In the genomic region with DNA sequence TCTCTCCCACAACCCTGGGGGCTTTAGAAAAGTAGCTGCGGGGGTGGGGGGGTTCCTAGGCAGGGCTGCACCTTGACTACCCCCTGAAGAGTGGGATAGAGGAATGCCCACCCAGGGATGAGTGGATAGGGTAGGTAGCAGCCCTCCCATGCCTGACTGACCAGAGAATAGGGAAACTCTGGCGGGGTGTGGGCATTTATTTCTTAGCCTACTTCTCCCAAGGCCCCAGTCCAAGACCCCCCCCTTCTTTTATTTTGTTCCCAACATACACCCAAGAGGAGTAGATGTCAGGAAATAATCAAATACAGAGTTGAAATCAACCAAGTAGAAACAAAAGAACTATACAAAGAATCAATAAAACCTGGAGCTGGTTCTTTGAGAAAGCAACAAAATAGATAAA, we compare ENCODE assay signal across 21 mouse cellular contexts. TPM values are rescaled to one million over a fixed set of nuclear protein-coding genes. Genes with fewer than 3 reads are reported as not detected.
DNase-seq lines count a peak whose midpoint lies in the region; ATAC-seq lines count a peak whose summit lies in the region.
"Not testable (repeated sequence)": the region's sequence is repeated elsewhere in the genome, so short reads cannot be mapped to it uniquely, and the experiment has no call there.
"Had no signal": no experiment of that assay in that cellular context is flagged by ENCODE, and none has a peak within 500 bp of the region (broad histone marks: within the 10 kb centered on the region; RNA-seq: fewer than 3 reads in every experiment).

No protein-coding gene starts in this region.

- DNase-seq in heart, embryonic 10.5 days (ENCODE audit: low spot score) = peak; percentile 77
- DNase-seq in hindbrain, embryonic 11.5 days (ENCODE audit: low spot score); midbrain, embryonic 11.5 days (ENCODE audit: low spot score, missing footprints); neural tube, embryonic 11.5 days (ENCODE audit: low spot score): not testable (repeated sequence)
- peak; percentile 2 for DNase-seq in thymus, postnatal 14 days

- not testable (repeated sequence) for H3K27ac ChIP-seq in embryonic facial prominence, embryonic 15.5 days (replicated peaks); heart, embryonic 10.5 days; hindbrain, embryonic 11.5 days (ENCODE audit: low read depth, low read length); kidney, embryonic 15.5 days; limb, embryonic 15.5 days; midbrain, embryonic 11.5 days (ENCODE audit: low read depth, low read length); neural tube, embryonic 11.5 days (ENCODE audit: low read depth, low read length)

- peak; percentile 65; the same call in 1 of the 2 replicates for ATAC-seq in embryonic facial prominence, embryonic 15.5 days (ENCODE audit: insufficient number of reproducible peaks, low FRiP score, low TSS enrichment, low read depth)
- ATAC-seq in hindbrain, embryonic 11.5 days (ENCODE audit: low FRiP score) = 0 out of 2 replicates have a peak, but pooled peaks have one; percentile 69
- ATAC-seq in kidney, embryonic 15.5 days (replicated peaks; ENCODE audit: low FRiP score) = peak; percentile 77; the same call in 1 of the 2 replicates
- ATAC-seq in limb, embryonic 15.5 days (ENCODE audit: insufficient number of reproducible peaks, low FRiP score, low TSS enrichment, low read depth) = peak; percentile 81
- ATAC-seq in midbrain, embryonic 11.5 days (ENCODE audit: low FRiP score) = peak; percentile 76
- peak; percentile 58; the same call in 1 of the 2 replicates for ATAC-seq in neural tube, embryonic 11.5 days (ENCODE audit: insufficient read depth, low FRiP score, low TSS enrichment)

- not testable (repeated sequence) for H3K4me3 ChIP-seq in embryonic facial prominence, embryonic 15.5 days (replicated peaks); heart, embryonic 10.5 days; hindbrain, embryonic 11.5 days (ENCODE audit: low read depth, low read length); kidney, embryonic 15.5 days (replicated peaks); limb, embryonic 15.5 days; midbrain, embryonic 11.5 days (ENCODE audit: low read depth, low read length); neural tube, embryonic 11.5 days (ENCODE audit: low read depth, low read length)

- H3K27me3 ChIP-seq in embryonic facial prominence, embryonic 15.5 days; heart, embryonic 10.5 days (ENCODE audit: insufficient read depth, poor library complexity, severe bottlenecking); hindbrain, embryonic 11.5 days (ENCODE audit: control insufficient read depth, insufficient read depth, low read length); kidney, embryonic 15.5 days; limb, embryonic 15.5 days; midbrain, embryonic 11.5 days (ENCODE audit: control insufficient read depth, insufficient read depth, low read length); neural tube, embryonic 11.5 days (ENCODE audit: control insufficient read depth, insufficient read depth, low read length): not testable (repeated sequence)

- H3K4me2 ChIP-seq in embryonic facial prominence, embryonic 15.5 days (replicated peaks); hindbrain, embryonic 11.5 days (replicated peaks; ENCODE audit: low read depth, low read length); kidney, embryonic 15.5 days; limb, embryonic 15.5 days; midbrain, embryonic 11.5 days; neural tube, embryonic 11.5 days (ENCODE audit: low read depth): not testable (repeated sequence)

- H3K36me3 ChIP-seq in embryonic facial prominence, embryonic 15.5 days; heart, embryonic 10.5 days; hindbrain, embryonic 11.5 days (ENCODE audit: control insufficient read depth, insufficient read depth, low read length); kidney, embryonic 15.5 days; limb, embryonic 15.5 days; midbrain, embryonic 11.5 days (ENCODE audit: control insufficient read depth, insufficient read depth, low read length); neural tube, embryonic 11.5 days (ENCODE audit: control insufficient read depth, insufficient read depth, low read length): not testable (repeated sequence)

- not testable (repeated sequence) for H3K9ac ChIP-seq in embryonic facial prominence, embryonic 15.5 days; hindbrain, embryonic 11.5 days (ENCODE audit: low read depth, low read length); kidney, embryonic 15.5 days; limb, embryonic 15.5 days; midbrain, embryonic 11.5 days (ENCODE audit: low read length); neural tube, embryonic 11.5 days (ENCODE audit: low read length)

- WGBS in embryonic facial prominence, embryonic 15.5 days = 60% methylated on average over 2 of the region's 2 CpGs
- WGBS in heart, embryonic 10.5 days = 58% methylated on average over 2 of the region's 2 CpGs
- WGBS in hindbrain, embryonic 11.5 days = 57% methylated on average over 2 of the region's 2 CpGs
- WGBS in kidney, embryonic 15.5 days = 68% methylated on average over 2 of the region's 2 CpGs
- WGBS in limb, embryonic 15.5 days = 65% methylated on average over 2 of the region's 2 CpGs
- 73% methylated on average over 2 of the region's 2 CpGs for WGBS in midbrain, embryonic 11.5 days
- WGBS in neural tube, embryonic 11.5 days = 66% methylated on average over 2 of the region's 2 CpGs

- not testable (repeated sequence) for H3K9me3 ChIP-seq in embryonic facial prominence, embryonic 15.5 days (replicated peaks); heart, embryonic 10.5 days; hindbrain, embryonic 11.5 days (ENCODE audit: control insufficient read depth, low read length); limb, embryonic 15.5 days; midbrain, embryonic 11.5 days (ENCODE audit: control insufficient read depth, low read length); neural tube, embryonic 11.5 days (ENCODE audit: control insufficient read depth, low read length)
- peaks cover 14% of the 10 kb centered on the region for H3K9me3 ChIP-seq in kidney, embryonic 15.5 days (replicated peaks)

- H3K4me1 ChIP-seq in embryonic facial prominence, embryonic 15.5 days; heart, embryonic 10.5 days; hindbrain, embryonic 11.5 days (replicated peaks; ENCODE audit: control insufficient read depth, insufficient read depth, low read length); kidney, embryonic 15.5 days; limb, embryonic 15.5 days; midbrain, embryonic 11.5 days (ENCODE audit: control insufficient read depth, insufficient read depth, low read length); neural tube, embryonic 11.5 days (ENCODE audit: control insufficient read depth, insufficient read depth, low read length): not testable (repeated sequence)

RNA-seq across cellular contexts. Expression of gene Speer4d, which starts 18.8 kb away (rescaled TPM):
- 0.33 TPM in 1 of 2 replicates, not detected in the other for polyA plus RNA-seq in embryonic facial prominence, embryonic 15.5 days (2015; fragmentation: Nextera tagmentation; extraction: Ambion mirVana)
- polyA plus RNA-seq in heart, embryonic 10.5 days (2016; fragmentation: Nextera tagmentation; extraction: Ambion mirVana) = not detected in 2 replicates
- polyA plus RNA-seq in hindbrain, embryonic 11.5 days (2014; fragmentation: Nextera tagmentation; extraction: Ambion mirVana) = not detected in 2 replicates
- not detected in 2 replicates for polyA plus RNA-seq in kidney, embryonic 15.5 days (2015; fragmentation: Nextera tagmentation; extraction: Ambion mirVana)
- polyA plus RNA-seq in limb, embryonic 15.5 days (2015; fragmentation: Nextera tagmentation; extraction: Ambion mirVana) = not detected in 2 replicates
- polyA plus RNA-seq in midbrain, embryonic 11.5 days (2014; fragmentation: Nextera tagmentation; extraction: Ambion mirVana) = not detected in 2 replicates
- not detected in 2 replicates for polyA plus RNA-seq in neural tube, embryonic 11.5 days (2014; fragmentation: Nextera tagmentation; extraction: Ambion mirVana)
- polyA plus RNA-seq: activated CD4-positive, CD25-positive, alpha-beta regulatory T cell, adult 4 months; adrenal gland, adult 2 months; brain, embryonic 14.5 days; forebrain, embryonic 16.5 days; gonadal fat pad, adult 2 months; hindbrain, embryonic 16.5 days; intestine, embryonic 16.5 days; limb, embryonic 14.5 days; liver, embryonic 13.5 days; lung, adult 2 months; midbrain, embryonic 15.5 days; neural tube, embryonic 13.5 days; urinary bladder, adult 2 months had no signal

RNA-seq across cellular contexts. Expression of gene 4930572O03Rik, which starts 19.2 kb away (rescaled TPM):
- polyA plus RNA-seq in embryonic facial prominence, embryonic 15.5 days (2015; fragmentation: Nextera tagmentation; extraction: Ambion mirVana) = not detected in 2 replicates
- not detected in 2 replicates for polyA plus RNA-seq in heart, embryonic 10.5 days (2016; fragmentation: Nextera tagmentation; extraction: Ambion mirVana)
- polyA plus RNA-seq in hindbrain, embryonic 11.5 days (2014; fragmentation: Nextera tagmentation; extraction: Ambion mirVana) = not detected in 2 replicates
- polyA plus RNA-seq in kidney, embryonic 15.5 days (2015; fragmentation: Nextera tagmentation; extraction: Ambion mirVana) = not detected in 2 replicates
- not detected in 2 replicates for polyA plus RNA-seq in limb, embryonic 15.5 days (2015; fragmentation: Nextera tagmentation; extraction: Ambion mirVana)
- polyA plus RNA-seq in midbrain, embryonic 11.5 days (2014; fragmentation: Nextera tagmentation; extraction: Ambion mirVana) = not detected in 2 replicates
- not detected in 2 replicates for polyA plus RNA-seq in neural tube, embryonic 11.5 days (2014; fragmentation: Nextera tagmentation; extraction: Ambion mirVana)
- polyA plus RNA-seq: activated CD4-positive, CD25-positive, alpha-beta regulatory T cell, adult 4 months; adrenal gland, adult 2 months; brain, embryonic 14.5 days; forebrain, embryonic 16.5 days; gonadal fat pad, adult 2 months; hindbrain, embryonic 16.5 days; intestine, embryonic 16.5 days; limb, embryonic 14.5 days; liver, embryonic 13.5 days; lung, adult 2 months; midbrain, embryonic 15.5 days; neural tube, embryonic 13.5 days; urinary bladder, adult 2 months had no signal
